Mouse (Mus musculus) megakaryocyte, embryonic 14.5 days (primary cell): ENCODE measurements around the gene Gipc2.

Experiments
- FLI1 ChIP-seq: IDR thresholded peaks from 2 replicates; pipeline ENCODE4 v1.6.1; 2012; ENCODE audit warnings: low read length, inconsistent platforms, mixed read lengths
- GATA1 ChIP-seq: IDR thresholded peaks from 3 replicates; pipeline ENCODE4 v1.6.1; 2012; ENCODE audit warnings: mixed read lengths, low read length, inconsistent platforms, borderline replicate concordance

DNA sequence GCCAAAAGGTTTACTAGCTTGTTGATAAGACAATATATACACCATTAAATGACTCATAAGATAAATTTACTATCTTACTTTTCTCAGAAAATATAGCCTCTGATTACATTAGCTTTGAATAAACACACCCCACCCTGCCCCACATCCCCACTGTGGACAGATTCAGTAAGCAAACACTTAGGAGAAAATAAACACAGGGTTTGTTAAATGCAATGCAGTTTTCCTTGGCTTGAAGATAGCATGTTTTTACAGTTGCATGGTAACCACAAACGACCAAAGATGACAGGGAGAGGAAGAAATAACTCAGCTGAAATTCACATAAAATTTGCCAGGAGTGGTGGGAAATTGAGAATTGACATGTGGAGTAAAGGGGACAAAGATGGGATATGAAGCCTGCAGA is 4.4 kb upstream of the Gipc2 start:
- TF ChIP-seq FLI1, result no peak
- TF ChIP-seq GATA1, result no peak
